Mouse (Mus musculus): ENCODE data around the gene Gm49361. TPM values are rescaled to one million over a fixed set of nuclear protein-coding genes. Genes with fewer than 3 reads are reported as not detected.

Gm49361 gene
- not detected for polyA plus RNA-seq (2017; shearing (Covaris generic))

GRCm38 (mm10) chr14:57746001-57746771, at the start of gene Gm49361:
Gene Gm49361, minus strand, starts transcription at chr14:57746103.

GRCm38 (mm10) chr14:57758237-57758636, 12.3 kb upstream of the Gm49361 start, which contains the start of gene Lats2:
Gene Lats2, minus strand, starts transcription at chr14:57758388.

GRCm38 (mm10) chr14:57664822-57665627, 80.9 kb downstream of the Gm49361 start, which contains the start of gene Xpo4:
Gene Xpo4, minus strand, starts transcription at chr14:57665430.

Other genes with a start within 250 kb of the Gm49361 start
- not detected for gene Il17d, start 221.3 kb downstream of the Gm49361 start, polyA plus RNA-seq (2017; shearing (Covaris generic))
- gene Eef1akmt1, start 174.5 kb downstream of the Gm49361 start, polyA plus RNA-seq (2017; shearing (Covaris generic)), result 18.1 TPM
- gene Xpo4, start 80.7 kb downstream of the Gm49361 start, polyA plus RNA-seq (2017; shearing (Covaris generic)), result 39.6 TPM
- 82.2 TPM for gene Lats2, start 12.3 kb upstream of the Gm49361 start, polyA plus RNA-seq (2017; shearing (Covaris generic))
- 242 TPM for gene Sap18, start 52.1 kb upstream of the Gm49361 start, polyA plus RNA-seq (2017; shearing (Covaris generic))
- gene Ska3, start 80.1 kb upstream of the Gm49361 start, polyA plus RNA-seq (2017; shearing (Covaris generic)), result 0.51 TPM
- gene Mrpl57, start 80.1 kb upstream of the Gm49361 start, polyA plus RNA-seq (2017; shearing (Covaris generic)), result 76.7 TPM
- gene Zdhhc20, start 144.2 kb upstream of the Gm49361 start, polyA plus RNA-seq (2017; shearing (Covaris generic)), result 152 TPM